Mouse (Mus musculus) forebrain, embryonic 15.5 days (tissue): Measurements from ENCODE around the gene Ifnl2. TPM values are rescaled to one million over a fixed set of nuclear protein-coding genes. Genes with fewer than 3 reads are reported as not detected.
"Not testable (repeated sequence)": the region's sequence is repeated elsewhere in the genome, so short reads cannot be mapped to it uniquely, and the experiment has no call there.

Experiments
- ATAC-seq: fragments of 200-750 bp; cut with Nextera tagmentation; replicated peaks from 2 replicates; pipeline ENCODE4 v1.8.0; 2017; ENCODE audit warnings: mild to moderate bottlenecking, moderate TSS enrichment, moderate library complexity
- H3K27ac ChIP-seq: fragments of 300-500 bp; sonication (generic); replicated peaks from 2 replicates; pipeline ENCODE4 v1.5.1; 2015; ENCODE audit warnings: mild to moderate bottlenecking, inconsistent platforms
- H3K27me3 ChIP-seq: fragments of 300-500 bp; sonication (generic); 2 replicates; pipeline ENCODE4 v1.6.1; 2015; ENCODE audit warnings: inconsistent platforms
- H3K36me3 ChIP-seq: fragments of 300-500 bp; sonication (generic); 2 replicates; pipeline ENCODE4 v1.6.1; 2015; ENCODE audit warnings: mild to moderate bottlenecking, inconsistent platforms
- H3K4me1 ChIP-seq: fragments of 300-500 bp; sonication (generic); 2 replicates; pipeline ENCODE4 v1.6.1; 2015; ENCODE audit warnings: inconsistent platforms
- H3K4me2 ChIP-seq: fragments of 300-500 bp; sonication (generic); replicated peaks from 2 replicates; pipeline ENCODE4 v1.6.1; 2015; ENCODE audit warnings: mild to moderate bottlenecking, inconsistent platforms
- H3K4me3 ChIP-seq: fragments of 300-500 bp; sonication (generic); 2 replicates; pipeline ENCODE4 v1.5.1; 2015; ENCODE audit warnings: mild to moderate bottlenecking, inconsistent platforms
- H3K9ac ChIP-seq: fragments of 300-500 bp; sonication (generic); replicated peaks from 2 replicates; pipeline ENCODE4 v1.6.1; 2015; ENCODE audit warnings: mild to moderate bottlenecking, inconsistent platforms
- H3K9me3 ChIP-seq: fragments of 300-500 bp; sonication (generic); 2 replicates; pipeline ENCODE4 v1.6.1; 2016; ENCODE audit warnings: inconsistent platforms
- WGBS: fragments of 180-500 bp; shearing (Covaris S2); methylation state at CpG from one replicate; pipeline ENCODE4 v1.1.7; 2015; ENCODE audit warnings: mixed read lengths; 5-methylcytosine and 5-hydroxymethylcytosine counted together
- polyA plus RNA-seq: library from polyadenylated mRNA; unstranded; fragments of >200 nt; fragmentation: Nextera tagmentation; extraction: Ambion mirVana; gene quantifications from 2 replicates; pipeline ENCODE4 v1.2.1, GENCODE M21; 2015

The Ifnl2 gene
- polyA plus RNA-seq = not detected in 2 replicates

- WGBS = 66% methylated on average over 8 of the region's 8 CpGs
- not testable (repeated sequence) for H3K27ac ChIP-seq, H3K4me3 ChIP-seq, H3K27me3 ChIP-seq, H3K9ac ChIP-seq, H3K4me2 ChIP-seq, H3K4me1 ChIP-seq, H3K9me3 ChIP-seq, ATAC-seq, H3K36me3 ChIP-seq
Observed at GRCm38 (mm10) chr7:28510405-28510974, at the start of gene Ifnl2. Gene Ifnl2, minus strand, starts transcription at chr7:28510455.

GRCm38 (mm10) chr7:28558486-28558885, 48.2 kb upstream of the Ifnl2 start:
- Histone ChIP-seq H3K27ac (no peak overlapping the region), H3K36me3 (peaks cover 20% of the 10 kb centered on the region), H3K9me3 (no peaks in the 10 kb centered on the region), H3K27me3 (no peaks in the 10 kb centered on the region), H3K4me2 (no peak overlapping the region), H3K9ac (no peak overlapping the region), H3K4me3 (no peak overlapping the region), H3K4me1 (no peaks in the 10 kb centered on the region)
- 75% methylated on average over 4 of the region's 4 CpGs for WGBS
- no peak for ATAC-seq

DNA sequence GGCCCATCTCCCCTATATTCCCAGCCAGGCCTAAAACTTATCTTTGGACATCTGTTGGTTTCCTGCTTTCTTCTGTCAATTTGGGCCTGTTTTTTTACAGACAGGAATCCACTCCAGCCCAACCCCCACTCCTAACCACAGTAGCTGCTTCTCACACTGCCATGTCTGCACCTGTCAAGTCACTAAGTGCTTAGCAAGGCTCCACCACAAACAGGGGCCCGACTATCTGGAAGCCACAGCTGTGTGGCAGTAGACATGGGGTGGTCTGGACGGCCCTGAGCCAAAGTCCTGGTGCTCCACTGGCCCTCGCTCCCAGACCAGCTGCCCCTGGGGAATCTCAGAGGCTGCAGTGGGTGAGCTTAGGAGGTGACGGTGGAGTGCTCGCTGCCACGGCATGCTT, 47.5 kb upstream of the Ifnl2 start:
- Histone ChIP-seq H3K4me2 (no peak overlapping the region), H3K4me1 (no peaks in the 10 kb centered on the region), H3K4me3 (no peak overlapping the region), H3K27me3 (no peaks in the 10 kb centered on the region), H3K9ac (no peak overlapping the region), H3K27ac (no peak overlapping the region), H3K9me3 (no peaks in the 10 kb centered on the region), H3K36me3 (peaks cover 19% of the 10 kb centered on the region)
- ATAC-seq = no peak
- WGBS = 94% methylated on average over 6 of the region's 6 CpGs

- H3K4me1 ChIP-seq = no peaks in the 10 kb centered on the region
- 71% methylated on average over 5 of the region's 5 CpGs for WGBS
- H3K4me3 ChIP-seq = no peak overlapping the region
- peaks cover 19% of the 10 kb centered on the region for H3K36me3 ChIP-seq
- H3K27me3 ChIP-seq = no peaks in the 10 kb centered on the region
- no peak overlapping the region for H3K9ac ChIP-seq
- ATAC-seq = no peak
- no peak overlapping the region for H3K27ac ChIP-seq
- no peaks in the 10 kb centered on the region for H3K9me3 ChIP-seq
- H3K4me2 ChIP-seq = no peak overlapping the region
Observed at GRCm38 (mm10) chr7:28557069-28557468, 46.8 kb upstream of the Ifnl2 start.

GRCm38 (mm10) chr7:28555939-28556535, 45.8 kb upstream of the Ifnl2 start:
- Histone ChIP-seq H3K9me3 (no peaks in the 10 kb centered on the region), H3K4me3 (no peak overlapping the region), H3K9ac (no peak overlapping the region), H3K4me1 (no peaks in the 10 kb centered on the region), H3K36me3 (peaks cover 15% of the 10 kb centered on the region), H3K4me2 (no peak overlapping the region), H3K27ac (no peak overlapping the region), H3K27me3 (no peaks in the 10 kb centered on the region)
- 16% methylated on average over 5 of the region's 5 CpGs for WGBS
- ATAC-seq = no peak

DNA sequence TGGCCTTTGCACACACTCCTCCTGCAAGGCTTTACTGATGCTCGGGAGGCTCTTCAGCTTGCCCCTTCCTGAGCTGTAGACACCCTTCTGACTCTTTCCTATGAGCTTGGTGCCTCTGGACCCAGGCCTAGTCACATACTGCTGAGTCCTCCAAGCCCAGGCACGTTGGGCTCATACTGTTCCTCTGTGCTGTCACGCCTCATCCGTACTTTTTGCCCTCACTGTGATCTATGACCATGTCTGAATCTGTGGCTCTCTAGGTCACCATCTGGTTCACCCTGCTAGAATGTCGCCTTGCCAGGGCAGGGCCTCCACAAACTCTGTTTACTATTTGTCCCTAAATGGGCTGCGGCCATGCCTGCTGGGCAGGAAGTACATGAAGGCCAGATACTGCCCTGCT, 42.8 kb upstream of the Ifnl2 start:
- ATAC-seq = no peak
- Histone ChIP-seq H3K36me3 (no peaks in the 10 kb centered on the region), H3K4me1 (no peaks in the 10 kb centered on the region), H3K27ac (no peak overlapping the region), H3K9me3 (no peaks in the 10 kb centered on the region), H3K4me2 (no peak overlapping the region), H3K27me3 (no peaks in the 10 kb centered on the region), H3K9ac (no peak overlapping the region), H3K4me3 (no peak overlapping the region)
- 95% methylated on average over 6 of the region's 6 CpGs for WGBS

GRCm38 (mm10) chr7:28547628-28548027, 37.4 kb upstream of the Ifnl2 start:
- Histone ChIP-seq H3K36me3 (no peaks in the 10 kb centered on the region), H3K4me2 (no peak overlapping the region), H3K27ac (no peak overlapping the region), H3K4me3 (no peak overlapping the region), H3K27me3 (peaks cover 35% of the 10 kb centered on the region), H3K9ac (no peak overlapping the region), H3K9me3 (no peaks in the 10 kb centered on the region), H3K4me1 (peaks cover 16% of the 10 kb centered on the region)
- no peak for ATAC-seq
- 79% methylated on average over 7 of the region's 7 CpGs for WGBS

- 10% methylated on average over 5 of the region's 5 CpGs for WGBS
- Histone ChIP-seq H3K27ac (no peak within 1 kb of the TSS), H3K27me3 (peaks cover 35% of the 10 kb centered on the region), H3K4me2 (peak within 1 kb of the TSS; percentile 48), H3K9ac (peak within 1 kb of the TSS; percentile 8), H3K4me3 (peak within 1 kb of the TSS; percentile 21), H3K36me3 (no peaks in the 10 kb centered on the region), H3K9me3 (no peaks in the 10 kb centered on the region), H3K4me1 (peaks cover 16% of the 10 kb centered on the region)
- no peak for ATAC-seq
Observed at GRCm38 (mm10) chr7:28547154-28547553, 36.9 kb upstream of the Ifnl2 start, which contains the start of gene Nccrp1. Gene Nccrp1, minus strand, starts transcription at chr7:28547254.

- Histone ChIP-seq H3K9ac (peak overlapping the region; percentile 8), H3K36me3 (no peaks in the 10 kb centered on the region), H3K4me3 (peak overlapping the region; percentile 21), H3K9me3 (no peaks in the 10 kb centered on the region), H3K27me3 (peaks cover 35% of the 10 kb centered on the region), H3K27ac (no peak overlapping the region), H3K4me1 (peaks cover 16% of the 10 kb centered on the region), H3K4me2 (peak overlapping the region; percentile 48)
- no peak for ATAC-seq
- WGBS = 1% methylated on average over 22 of the region's 22 CpGs
Observed at GRCm38 (mm10) chr7:28546649-28547048, 36.4 kb upstream of the Ifnl2 start.

DNA sequence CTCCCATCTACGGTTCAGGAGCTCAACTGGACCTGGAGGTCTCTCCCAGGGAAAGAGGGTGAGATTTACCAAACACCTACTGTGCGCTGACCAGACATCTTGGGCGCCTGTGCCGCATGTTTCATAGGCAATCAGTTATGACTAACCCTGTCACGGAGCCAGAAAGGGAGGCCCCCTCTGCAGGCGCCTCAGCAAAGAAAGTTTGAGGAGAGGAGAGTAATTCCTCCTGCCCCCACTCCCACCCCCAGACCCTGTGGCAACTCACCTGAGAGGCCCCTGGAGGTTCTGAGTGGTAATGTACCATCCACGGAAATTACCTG, 35.6 kb upstream of the Ifnl2 start:
- no peak overlapping the region for H3K4me2 ChIP-seq
- no peak overlapping the region for H3K27ac ChIP-seq
- no peaks in the 10 kb centered on the region for H3K36me3 ChIP-seq
- H3K9ac ChIP-seq = no peak overlapping the region
- H3K4me1 ChIP-seq = peaks cover 16% of the 10 kb centered on the region
- H3K4me3 ChIP-seq = no peak overlapping the region
- H3K27me3 ChIP-seq = peaks cover 35% of the 10 kb centered on the region
- WGBS = 42% methylated on average over 7 of the region's 7 CpGs
- no peaks in the 10 kb centered on the region for H3K9me3 ChIP-seq
- ATAC-seq = no peak

- H3K4me2 ChIP-seq = no peak overlapping the region
- H3K36me3 ChIP-seq = no peaks in the 10 kb centered on the region
- H3K27me3 ChIP-seq = peaks cover 35% of the 10 kb centered on the region
- H3K4me3 ChIP-seq = no peak overlapping the region
- no peak overlapping the region for H3K9ac ChIP-seq
- ATAC-seq = no peak
- H3K9me3 ChIP-seq = no peaks in the 10 kb centered on the region
- peaks cover 16% of the 10 kb centered on the region for H3K4me1 ChIP-seq
- no peak overlapping the region for H3K27ac ChIP-seq
- WGBS = 26% methylated on average over 14 of the region's 14 CpGs
Observed at GRCm38 (mm10) chr7:28545048-28545890, 35.0 kb upstream of the Ifnl2 start.

- no peaks in the 10 kb centered on the region for H3K36me3 ChIP-seq
- no peak overlapping the region for H3K27ac ChIP-seq
- H3K4me3 ChIP-seq = no peak overlapping the region; the same call in 1 of the 2 replicates
- peaks cover 35% of the 10 kb centered on the region for H3K27me3 ChIP-seq
- no peaks in the 10 kb centered on the region for H3K9me3 ChIP-seq
- 5% methylated on average over 26 of the region's 27 CpGs for WGBS
- peaks cover 16% of the 10 kb centered on the region for H3K4me1 ChIP-seq
- peak overlapping the region; percentile 14; the same call in 1 of the 2 replicates for H3K4me2 ChIP-seq
- no peak overlapping the region for H3K9ac ChIP-seq
- no peak for ATAC-seq
Observed at GRCm38 (mm10) chr7:28544051-28544601, 33.9 kb upstream of the Ifnl2 start.
